In the genomic region with DNA sequence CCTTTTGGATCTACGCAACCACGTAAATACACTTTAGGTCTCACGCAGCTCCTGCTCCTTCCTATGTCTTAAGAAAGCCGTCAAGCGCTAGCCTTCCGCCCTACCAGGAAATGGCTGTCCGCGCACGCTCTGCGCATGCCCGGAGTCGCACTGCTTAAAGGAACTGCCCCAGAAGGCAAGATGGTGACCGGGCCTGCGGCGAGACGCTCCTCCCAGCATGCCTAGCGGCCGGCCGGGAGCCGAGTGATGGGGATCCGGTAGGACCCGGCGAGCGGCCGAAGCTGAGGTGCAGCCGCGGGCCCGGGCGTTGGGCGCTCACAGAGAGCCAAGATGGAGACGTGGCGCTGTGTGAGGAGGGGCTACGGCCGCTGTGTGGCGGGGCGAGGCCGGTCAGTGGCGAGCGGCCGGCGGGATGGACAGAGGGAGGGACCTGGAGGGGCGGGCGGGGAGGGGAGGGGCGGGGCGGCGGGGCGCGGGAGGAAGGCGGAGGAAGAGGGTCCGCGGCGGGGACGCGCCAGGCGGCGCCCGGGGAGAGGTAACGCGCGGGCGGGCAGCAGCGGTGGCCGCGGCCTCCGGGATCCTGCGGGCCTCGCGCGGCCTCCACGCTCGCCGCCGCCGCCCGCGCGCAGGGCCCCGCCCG, we compare ENCODE assay signal across 7 mouse cellular contexts. TPM values are rescaled to one million over a fixed set of nuclear protein-coding genes. Genes with fewer than 3 reads are reported as not detected.
DNase-seq lines count a peak whose midpoint lies in the region; ATAC-seq lines count a peak whose summit lies in the region.

No protein-coding gene starts in this region.

- peak; percentile 99 for DNase-seq in adrenal gland, postnatal 25 days
- peak; percentile 100 for DNase-seq in heart, adult 11 months
- DNase-seq in kidney, adult 18-20 months: peak; percentile 98
- peak; percentile 97 for DNase-seq in limb, embryonic 11.5 days (ENCODE audit: low spot score)
- DNase-seq in midbrain, embryonic 14.5 days: peak; percentile 99
- DNase-seq in spleen, adult 18-20 months: peak; percentile 97

- H3K36me3 ChIP-seq in embryonic facial prominence, embryonic 12.5 days: 0 out of 2 replicates have a peak, but pooled peaks cover 4% of the 10 kb centered on the region
- no peaks in the 10 kb centered on the region for H3K36me3 ChIP-seq in limb, embryonic 11.5 days (ENCODE audit: control insufficient read depth, insufficient read depth, low read length)
- peaks cover 6% of the 10 kb centered on the region; the same call in 1 of the 2 replicates for H3K36me3 ChIP-seq in midbrain, embryonic 14.5 days (ENCODE audit: control insufficient read depth, insufficient read depth, low read length)

- under 1% methylated on average over 41 of the region's 79 CpGs for WGBS in embryonic facial prominence, embryonic 12.5 days
- WGBS in limb, embryonic 11.5 days: 0% methylated on average over 34 of the region's 79 CpGs
- WGBS in midbrain, embryonic 14.5 days: under 1% methylated on average over 63 of the region's 79 CpGs

- peak; percentile 96 for ATAC-seq in embryonic facial prominence, embryonic 12.5 days (ENCODE audit: insufficient number of reproducible peaks, insufficient read depth, low FRiP score, low TSS enrichment)
- ATAC-seq in limb, embryonic 11.5 days (ENCODE audit: insufficient number of reproducible peaks, low FRiP score, low TSS enrichment, low read depth): peak; percentile 97
- ATAC-seq in midbrain, embryonic 14.5 days (ENCODE audit: low FRiP score, low TSS enrichment): peak; percentile 96

- H3K9me3 ChIP-seq in embryonic facial prominence, embryonic 12.5 days: no peaks in the 10 kb centered on the region
- H3K9me3 ChIP-seq in limb, embryonic 11.5 days (ENCODE audit: control insufficient read depth, low read length): no peaks in the 10 kb centered on the region
- H3K9me3 ChIP-seq in midbrain, embryonic 14.5 days (ENCODE audit: control insufficient read depth, low read length): no peaks in the 10 kb centered on the region

- peaks cover 14% of the 10 kb centered on the region; the same call in 1 of the 2 replicates for H3K4me1 ChIP-seq in embryonic facial prominence, embryonic 12.5 days
- peaks cover 5% of the 10 kb centered on the region; the same call in 1 of the 2 replicates for H3K4me1 ChIP-seq in limb, embryonic 11.5 days (ENCODE audit: control insufficient read depth, insufficient read depth, low read length)
- H3K4me1 ChIP-seq in midbrain, embryonic 14.5 days (ENCODE audit: control insufficient read depth, insufficient read depth, low read length): peaks cover 12% of the 10 kb centered on the region

- peak overlapping the region; percentile 70 for H3K4me3 ChIP-seq in embryonic facial prominence, embryonic 12.5 days
- H3K4me3 ChIP-seq in limb, embryonic 11.5 days (ENCODE audit: low read depth, low read length): peak overlapping the region; percentile 64
- H3K4me3 ChIP-seq in midbrain, embryonic 14.5 days (replicated peaks; ENCODE audit: low read depth, low read length): peak overlapping the region; percentile 62

- H3K27me3 ChIP-seq in embryonic facial prominence, embryonic 12.5 days: no peaks in the 10 kb centered on the region
- no peaks in the 10 kb centered on the region for H3K27me3 ChIP-seq in limb, embryonic 11.5 days (ENCODE audit: control insufficient read depth, insufficient read depth, low read length)
- H3K27me3 ChIP-seq in midbrain, embryonic 14.5 days (ENCODE audit: control insufficient read depth, insufficient read depth, low read length): no peaks in the 10 kb centered on the region

- H3K4me2 ChIP-seq in embryonic facial prominence, embryonic 12.5 days (replicated peaks): peak overlapping the region; percentile 72
- H3K4me2 ChIP-seq in limb, embryonic 11.5 days (ENCODE audit: low read depth, severe bottlenecking): peak overlapping the region; percentile 69
- peak overlapping the region; percentile 76 for H3K4me2 ChIP-seq in midbrain, embryonic 14.5 days (ENCODE audit: low read length)

- peak overlapping the region; percentile 85 for H3K9ac ChIP-seq in embryonic facial prominence, embryonic 12.5 days
- peak overlapping the region; percentile 93 for H3K9ac ChIP-seq in limb, embryonic 11.5 days (ENCODE audit: low read length)
- peak overlapping the region; percentile 87 for H3K9ac ChIP-seq in midbrain, embryonic 14.5 days (replicated peaks; ENCODE audit: low read length)

- peak overlapping the region; percentile 99 for H3K27ac ChIP-seq in embryonic facial prominence, embryonic 12.5 days
- H3K27ac ChIP-seq in limb, embryonic 11.5 days (replicated peaks; ENCODE audit: low read depth, low read length): peak overlapping the region; percentile 93
- H3K27ac ChIP-seq in midbrain, embryonic 14.5 days (replicated peaks; ENCODE audit: low read depth, low read length): peak overlapping the region; percentile 99

RNA-seq across cellular contexts. Expression of a gene that starts 3.6 kb away (rescaled TPM):
- 44.3 and 56.8 TPM in 2 replicates for total RNA-seq in adrenal gland, postnatal 25 days (2021)
- 55.5 and 58.5 TPM in 2 replicates for polyA plus RNA-seq in embryonic facial prominence, embryonic 12.5 days (2016; fragmentation: Nextera tagmentation; extraction: Ambion mirVana)
- 56.7 and 59.0 TPM in 2 replicates for polyA plus RNA-seq in limb, embryonic 11.5 days (2014; fragmentation: Nextera tagmentation; extraction: Ambion mirVana)
- polyA plus RNA-seq in midbrain, embryonic 14.5 days (2014; fragmentation: Nextera tagmentation; extraction: Ambion mirVana): 49.3 and 60.1 TPM in 2 replicates

RNA-seq across cellular contexts. Expression of a gene that starts 16.9 kb away (rescaled TPM):
- total RNA-seq in adrenal gland, postnatal 25 days (2021): 24.9 and 27.1 TPM in 2 replicates
- 19.5 and 21.1 TPM in 2 replicates for polyA plus RNA-seq in embryonic facial prominence, embryonic 12.5 days (2016; fragmentation: Nextera tagmentation; extraction: Ambion mirVana)
- polyA plus RNA-seq in limb, embryonic 11.5 days (2014; fragmentation: Nextera tagmentation; extraction: Ambion mirVana): 15.4 and 17.1 TPM in 2 replicates
- polyA plus RNA-seq in midbrain, embryonic 14.5 days (2014; fragmentation: Nextera tagmentation; extraction: Ambion mirVana): 29.8 and 31.0 TPM in 2 replicates

RNA-seq across cellular contexts. Expression of a gene that starts 50.6 kb away (rescaled TPM):
- total RNA-seq in adrenal gland, postnatal 25 days (2021): 0.48 and 0.49 TPM in 2 replicates
- polyA plus RNA-seq in embryonic facial prominence, embryonic 12.5 days (2016; fragmentation: Nextera tagmentation; extraction: Ambion mirVana): 77.9 and 82.5 TPM in 2 replicates
- 76.6 and 77.7 TPM in 2 replicates for polyA plus RNA-seq in limb, embryonic 11.5 days (2014; fragmentation: Nextera tagmentation; extraction: Ambion mirVana)
- 82.8 and 102 TPM in 2 replicates for polyA plus RNA-seq in midbrain, embryonic 14.5 days (2014; fragmentation: Nextera tagmentation; extraction: Ambion mirVana)

Comparison
In these comparisons a context has a peak if more than half of its experiments do, and no peak if none do; other contexts are left out.
1. Peak in every context shown above with its lines: DNase-seq, ATAC-seq, H3K4me3 ChIP-seq and H3K27ac ChIP-seq.